Mouse (Mus musculus): ENCODE data around the gene Fibcd1.

DNA sequence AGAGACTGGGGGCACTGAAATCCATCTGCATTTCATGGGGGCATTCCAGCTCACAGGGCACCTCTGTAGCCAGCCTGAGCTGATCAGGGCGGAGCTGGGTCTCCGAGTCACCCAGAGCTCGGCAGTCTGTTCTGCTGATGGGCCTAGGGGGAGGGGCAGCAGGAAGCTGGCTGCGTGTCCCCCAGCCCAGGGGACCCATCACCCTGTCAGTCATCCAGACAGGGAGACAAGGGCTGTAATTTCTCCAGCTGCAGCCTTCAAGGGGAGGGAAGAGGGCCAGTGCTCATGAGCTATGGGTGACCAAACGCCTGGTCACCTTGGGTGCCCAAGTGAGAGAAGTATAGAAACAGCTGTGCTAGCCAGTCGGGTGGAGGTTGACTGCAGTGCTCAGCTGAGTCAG, 8.8 kb downstream of the Fibcd1 start:
- no peak for TF ChIP-seq CTCF (IDR thresholded peaks at IDR 0.05; ENCODE audit: borderline replicate concordance, insufficient read depth, low read length)
- TF ChIP-seq POLR2A (IDR thresholded peaks at IDR 0.05; ENCODE audit: low read depth, low read length): no peak

Measured in embryonic fibroblast, embryonic 13.5 days (primary cell).